Mouse (Mus musculus) R1 (cell line): Measurements from ENCODE around the gene Sorcs3.

ENCODE experiments used
- DNase-seq: peaks from one replicate; pipeline ENCODE4 v3.0.0-alpha.2; 2018; ENCODE audit warnings: low read depth, low spot score

Sorcs3 gene

DNA sequence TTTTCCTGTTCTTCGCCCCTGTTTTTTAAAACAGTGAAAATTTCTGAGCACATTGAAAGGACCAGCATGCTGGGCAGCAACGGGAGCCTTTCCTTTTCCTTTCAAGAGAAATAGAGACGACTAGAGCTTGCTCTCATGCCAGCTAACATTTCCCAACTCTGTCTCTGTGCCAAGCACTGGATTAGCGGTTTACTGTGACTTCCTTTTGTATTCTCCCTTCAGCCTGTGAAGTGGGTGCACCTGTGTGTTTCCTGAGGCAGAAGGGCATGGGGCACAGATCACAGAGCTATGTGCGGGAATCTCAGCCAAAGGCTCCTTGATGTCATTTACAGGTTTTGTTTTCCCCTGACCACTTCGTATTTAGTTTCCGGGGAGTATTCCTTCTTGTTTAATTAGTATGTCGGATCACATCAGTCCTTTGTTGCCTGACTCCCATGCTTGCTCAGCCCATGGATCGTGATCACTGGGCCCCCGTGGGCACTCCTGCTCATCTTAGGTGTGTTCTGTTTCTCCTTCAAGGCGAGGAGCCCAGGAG, 172.2 kb downstream of the Sorcs3 start:
- no peak for DNase-seq

DNA sequence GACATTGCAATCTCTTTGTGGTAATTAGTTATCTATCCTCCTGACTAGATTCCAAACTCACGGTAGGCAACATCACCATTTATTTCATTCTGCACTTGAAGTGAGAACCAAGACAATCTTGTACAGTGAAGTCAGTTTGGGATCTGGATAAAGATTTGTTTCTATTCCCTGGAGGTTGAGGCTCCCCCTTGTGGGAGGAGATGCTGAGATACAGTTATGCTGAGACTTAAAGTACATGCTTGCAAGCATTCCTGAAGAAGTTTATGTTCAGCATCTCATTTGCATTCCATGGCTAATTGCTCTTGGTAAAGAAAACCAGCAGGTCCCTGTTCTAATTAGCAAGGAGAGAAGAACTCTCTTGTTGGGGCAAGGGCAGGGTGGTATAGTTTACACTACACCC, 185.7 kb downstream of the Sorcs3 start:
- DNase-seq: peak; percentile 2

DNA sequence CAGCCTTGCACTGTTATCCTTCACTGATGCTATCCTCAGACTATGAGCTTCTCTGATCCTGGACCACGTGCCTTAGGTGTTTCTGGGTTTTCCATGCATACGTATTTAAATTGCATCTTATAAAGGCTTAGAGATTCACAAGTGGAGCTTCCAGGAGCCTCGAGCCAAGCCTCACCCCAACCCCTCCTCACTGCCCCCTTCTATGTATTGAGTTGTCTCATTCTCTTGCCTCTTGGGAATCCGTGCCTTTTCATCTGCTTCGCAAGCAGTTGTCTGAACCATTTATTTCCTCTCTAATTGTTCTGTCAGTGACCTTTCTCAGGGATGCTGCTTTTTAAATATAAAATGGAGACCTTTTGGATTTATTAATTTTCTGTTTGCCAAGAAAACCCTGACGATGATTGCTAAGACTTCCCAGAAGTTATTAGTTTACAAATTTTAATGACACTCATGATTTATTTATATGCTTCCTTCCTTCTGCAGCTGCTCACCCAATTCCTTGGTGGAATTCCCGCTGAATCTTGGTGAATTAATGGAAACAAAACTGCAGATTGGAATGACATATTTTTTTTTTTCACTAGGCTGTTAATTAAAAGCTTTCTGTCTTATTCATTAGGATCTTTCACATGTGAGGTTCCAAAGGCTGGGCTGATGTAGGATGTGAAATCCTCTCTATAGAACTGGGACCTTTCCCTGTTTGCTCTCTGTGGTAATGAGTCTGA, 199.1 kb downstream of the Sorcs3 start:
- no peak for DNase-seq

DNA sequence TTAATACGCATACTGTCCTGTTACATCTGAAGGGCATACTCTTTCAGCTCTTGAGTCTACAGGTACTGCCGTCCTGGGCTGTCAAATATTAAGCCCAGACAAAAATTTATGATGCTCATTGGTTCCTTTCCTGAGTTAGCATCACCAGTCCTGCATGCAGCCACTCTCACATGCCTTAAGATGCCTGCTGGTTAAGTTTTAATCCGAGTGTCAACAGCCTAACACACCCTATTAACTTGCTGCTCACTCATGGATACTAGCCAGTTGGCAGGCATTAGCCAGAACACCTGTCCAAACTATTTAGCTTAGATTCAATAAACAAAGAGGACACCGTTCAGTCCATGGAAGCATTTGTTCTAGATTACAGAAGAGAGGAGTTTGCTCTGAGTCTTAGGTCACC, 202.4 kb downstream of the Sorcs3 start:
- DNase-seq: no peak

DNA sequence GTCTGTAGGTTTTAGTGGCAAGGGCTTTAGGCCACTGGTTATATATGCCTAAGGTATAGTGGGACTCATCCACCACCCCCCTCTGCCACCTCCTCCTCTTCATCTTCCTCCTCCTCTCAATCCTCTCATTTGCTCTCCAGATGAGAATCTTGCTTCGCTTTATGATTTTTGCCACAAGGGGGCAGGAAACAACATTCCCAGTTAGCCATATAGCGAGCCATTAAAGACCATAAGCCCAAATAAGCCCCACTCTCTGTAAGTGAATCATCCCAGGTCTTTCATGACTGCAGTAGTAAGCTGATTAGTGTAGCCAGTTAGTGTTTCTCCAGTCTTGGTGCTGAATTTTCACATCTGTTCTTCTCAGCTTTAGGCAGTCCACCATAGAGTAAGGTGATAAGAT, 205.5 kb downstream of the Sorcs3 start:
- peak; percentile 10 for DNase-seq

DNA sequence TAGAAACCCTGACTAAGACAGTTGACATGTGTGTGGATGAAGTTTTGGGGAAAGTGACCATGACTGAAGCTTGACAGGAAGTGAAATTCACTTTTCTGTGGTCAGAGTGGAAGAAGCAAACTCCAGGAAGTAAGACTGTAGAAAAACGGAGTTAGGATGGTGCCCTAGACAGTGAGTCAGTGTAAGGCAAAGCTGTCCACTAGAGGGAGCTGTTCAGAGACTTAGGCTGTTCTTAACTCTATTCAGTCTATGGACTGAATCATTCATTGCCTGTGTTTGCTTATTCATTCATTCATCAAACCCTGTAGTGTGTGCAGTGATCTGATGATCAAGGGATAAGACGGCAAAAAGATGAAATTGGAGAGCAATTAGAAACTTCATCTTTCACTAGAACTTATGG, 208.0 kb downstream of the Sorcs3 start:
- DNase-seq: peak; percentile 54

DNA sequence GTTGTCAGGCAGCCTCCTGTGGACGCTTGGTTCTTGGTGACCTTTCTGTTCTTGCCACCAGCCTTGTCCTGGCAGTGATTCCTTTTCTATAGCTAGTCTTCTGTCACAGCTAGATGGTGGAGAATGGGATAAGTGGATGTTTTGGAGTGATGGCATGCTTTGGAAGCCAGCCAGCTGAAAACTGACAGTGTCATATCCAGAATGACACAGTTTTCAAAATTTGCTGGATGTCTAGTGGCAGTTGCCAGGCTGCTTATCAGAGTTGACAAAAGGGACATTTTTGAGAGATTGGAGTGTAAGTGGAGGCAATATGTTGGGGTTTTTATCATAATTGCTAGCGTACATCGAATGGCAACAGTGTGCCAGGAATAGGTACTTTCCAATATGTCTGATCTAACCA, 212.5 kb downstream of the Sorcs3 start:
- no peak for DNase-seq

DNA sequence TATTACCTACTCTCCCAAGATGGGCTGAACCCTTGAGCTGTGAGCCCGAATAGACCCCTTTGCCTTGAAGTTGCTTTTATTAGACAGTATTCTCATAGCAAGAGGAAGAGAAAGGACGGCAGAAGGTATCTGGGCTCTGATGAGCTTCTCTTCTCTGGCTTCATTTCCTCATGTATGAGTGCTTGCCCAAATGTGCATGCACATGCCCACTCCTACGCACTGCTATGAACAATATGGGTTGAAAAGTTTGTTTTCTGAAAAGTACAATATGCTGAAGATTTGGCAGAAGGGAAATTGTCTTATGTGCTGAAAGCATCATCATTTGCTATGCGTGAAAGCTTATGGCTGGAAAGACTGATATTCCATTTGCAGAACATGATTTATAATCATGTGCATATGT, 223.4 kb downstream of the Sorcs3 start:
- no peak for DNase-seq

DNA sequence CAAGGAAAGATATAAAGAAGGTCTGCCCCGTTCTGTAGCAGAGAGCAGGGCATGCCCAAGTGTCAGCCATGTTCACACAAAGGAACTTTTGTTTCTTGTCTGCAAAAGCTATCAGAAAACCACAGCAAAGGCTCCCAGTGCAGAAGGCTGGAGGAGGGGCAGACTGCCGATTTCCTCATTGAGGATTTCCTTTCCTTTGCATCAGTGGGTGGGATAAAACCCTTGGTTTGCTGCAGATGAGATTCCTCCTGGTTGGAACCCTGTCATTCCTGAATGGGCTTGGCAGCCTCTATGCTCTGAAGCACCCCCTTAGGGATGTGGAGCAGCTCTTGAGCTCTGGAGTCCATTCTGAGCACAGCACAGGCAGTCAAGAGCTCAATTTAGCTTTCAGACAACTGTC, 223.9 kb downstream of the Sorcs3 start:
- DNase-seq: no peak

DNA sequence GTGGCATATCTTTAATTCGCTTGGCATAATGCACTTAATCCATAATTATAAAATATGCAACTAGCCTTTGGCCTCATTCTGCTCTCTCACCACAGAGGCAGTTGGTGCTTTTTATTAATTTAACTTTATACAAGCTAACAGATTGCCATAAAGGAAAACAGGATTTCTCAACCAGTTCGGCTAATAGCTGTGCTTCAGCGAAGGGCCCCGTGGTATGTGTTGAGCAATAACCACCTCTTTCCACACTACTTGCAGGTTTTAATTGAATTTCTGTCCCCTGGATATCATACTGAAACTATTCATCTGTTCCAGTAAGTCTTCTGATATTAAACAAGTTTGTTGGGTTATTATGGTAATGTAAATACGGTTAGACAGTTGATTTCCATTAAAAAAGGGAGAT, 224.5 kb downstream of the Sorcs3 start:
- no peak for DNase-seq

DNA sequence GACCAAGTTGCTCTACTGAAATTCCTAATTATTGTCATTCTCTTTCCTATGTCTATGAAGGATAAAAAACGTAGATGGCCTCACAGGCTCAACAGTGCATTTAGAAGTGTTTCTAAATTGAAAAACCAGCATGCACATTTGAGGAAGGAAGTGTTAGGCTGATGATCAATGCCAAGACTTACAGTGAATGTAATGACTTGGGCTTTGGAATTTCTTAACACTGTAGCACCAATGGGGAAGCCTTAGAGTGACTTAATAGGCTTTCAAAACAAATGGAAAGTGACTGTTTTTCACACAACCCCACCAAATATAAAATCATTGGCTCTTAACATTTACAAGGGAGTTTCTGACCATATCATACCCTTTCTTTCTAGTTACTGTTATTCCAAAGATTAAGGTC, 232.6 kb downstream of the Sorcs3 start:
- DNase-seq: no peak

DNA sequence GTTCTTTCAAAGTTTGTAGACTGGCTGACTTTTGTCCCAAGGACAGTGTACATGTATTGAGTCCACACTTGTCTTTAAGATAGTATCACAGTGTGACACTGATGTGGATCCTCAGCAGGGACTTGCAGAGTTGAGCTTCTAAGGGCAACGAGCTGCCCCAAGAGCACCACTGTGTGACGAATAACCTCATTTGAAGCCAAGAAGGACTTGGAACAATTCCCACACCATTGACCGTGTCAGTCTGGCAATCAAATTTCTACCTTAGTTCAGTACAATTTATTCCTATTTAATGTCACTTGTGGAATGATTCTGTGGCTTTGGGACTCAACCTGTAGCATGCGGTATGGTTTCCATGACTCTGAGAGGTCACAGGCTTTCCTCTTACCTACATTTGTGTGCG, 255.3 kb downstream of the Sorcs3 start:
- no peak for DNase-seq

DNA sequence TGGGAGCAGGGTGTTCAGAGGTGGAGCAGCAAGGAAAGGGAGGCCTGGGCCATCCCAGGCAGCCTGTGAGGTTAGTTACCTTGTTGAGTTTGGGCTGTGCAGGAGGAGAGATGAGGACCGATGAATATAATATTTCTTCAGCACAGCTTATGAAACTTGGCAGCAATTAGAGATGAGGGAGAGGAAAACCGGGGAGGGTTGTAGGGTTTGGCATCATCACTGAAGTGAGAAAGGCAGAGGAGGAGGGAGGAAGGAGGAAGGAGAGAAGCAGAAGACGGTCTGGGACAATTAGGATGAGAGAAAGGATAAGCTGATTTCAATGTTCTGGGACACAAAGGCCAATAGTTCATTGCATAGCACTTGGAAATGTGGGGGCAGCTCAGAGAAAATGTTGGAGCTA, 256.6 kb downstream of the Sorcs3 start:
- no peak for DNase-seq

DNA sequence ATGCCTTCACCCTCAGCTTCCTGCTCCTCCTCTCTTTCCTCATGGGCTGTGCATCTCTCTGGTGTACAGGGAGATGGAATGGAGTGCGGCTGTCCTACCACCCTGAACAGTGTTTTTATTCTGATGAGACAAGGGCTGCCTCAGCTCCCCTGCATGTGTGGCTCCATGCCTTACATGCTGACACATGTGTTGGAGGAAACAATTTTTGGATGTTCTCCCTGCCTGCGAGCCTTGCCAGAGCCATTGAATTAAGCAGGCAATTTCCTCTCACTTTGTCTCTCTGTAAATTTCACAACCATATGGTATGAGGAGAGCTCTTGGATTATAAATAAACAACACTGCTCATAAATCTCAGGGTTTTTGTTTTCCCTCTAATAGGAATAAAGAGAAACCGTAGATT, 257.7 kb downstream of the Sorcs3 start:
- DNase-seq: no peak

DNA sequence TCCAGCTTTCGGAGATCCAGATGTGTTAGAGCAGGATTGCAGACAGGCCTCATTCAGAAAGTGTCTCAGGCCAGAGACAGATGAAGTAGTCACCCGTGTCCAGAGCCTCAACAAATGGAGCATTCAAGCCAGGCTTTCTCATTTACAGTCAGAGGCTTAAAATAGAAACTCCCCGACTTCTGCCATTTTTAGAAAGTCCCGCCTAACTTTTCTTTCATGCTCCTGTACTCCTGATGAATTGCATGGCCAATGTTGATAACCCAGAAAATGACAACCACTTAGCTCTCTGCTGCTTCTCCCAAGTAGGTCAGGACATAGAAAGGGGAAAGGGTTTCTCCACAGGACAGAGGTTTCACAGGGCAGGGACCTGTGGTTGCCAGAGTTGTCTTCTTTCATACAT, 261.6 kb downstream of the Sorcs3 start:
- no peak for DNase-seq

DNA sequence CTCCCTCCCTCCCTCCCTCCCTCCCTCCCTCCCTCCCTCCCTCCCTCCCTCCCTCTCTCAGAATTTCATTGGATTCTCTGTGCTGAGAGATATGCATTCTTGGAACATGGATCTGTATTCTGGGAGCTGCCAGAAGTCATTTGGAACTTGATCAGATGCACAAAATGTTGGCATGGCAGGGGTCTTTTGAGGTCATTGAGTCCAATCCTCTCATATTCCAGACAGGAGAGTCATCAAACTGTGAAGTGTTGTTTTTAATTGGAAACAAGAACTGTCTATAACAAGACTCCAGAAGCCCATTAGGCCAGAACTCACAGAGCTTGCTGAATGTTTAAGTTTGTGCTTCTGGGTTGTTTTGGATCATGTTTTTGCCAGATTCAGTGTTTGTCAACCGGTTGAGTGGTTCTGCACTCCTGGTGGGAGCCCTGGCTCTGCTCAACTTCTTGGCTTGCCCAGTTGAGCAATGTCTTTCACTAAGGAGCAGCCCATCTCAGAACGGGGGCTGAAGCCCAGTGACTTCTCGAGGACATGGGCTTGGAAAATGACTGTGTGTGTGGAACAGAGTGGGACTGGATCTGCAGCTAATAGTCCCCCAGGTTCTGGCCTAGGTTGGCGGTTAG, 264.1 kb downstream of the Sorcs3 start:
- no peak for DNase-seq

DNA sequence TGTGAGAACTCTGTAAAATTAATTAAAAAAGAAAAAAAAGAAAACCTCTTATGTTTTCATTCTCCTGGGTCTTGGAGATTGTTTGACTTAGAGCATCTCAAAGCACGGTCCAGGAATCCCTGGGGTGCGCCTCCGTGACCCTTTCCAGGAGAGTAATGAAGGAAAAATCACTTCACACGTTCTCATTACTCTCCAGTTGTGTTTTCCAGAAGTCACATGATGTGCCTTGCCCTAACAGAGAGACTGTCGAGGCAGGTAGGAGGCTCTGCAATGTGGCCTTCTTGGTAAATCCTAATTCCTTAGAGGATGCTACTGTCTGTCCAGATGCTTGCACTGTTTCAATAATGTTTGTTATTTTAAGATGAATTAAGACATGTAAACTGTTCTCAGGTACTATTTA, 266.1 kb downstream of the Sorcs3 start:
- no peak for DNase-seq

DNA sequence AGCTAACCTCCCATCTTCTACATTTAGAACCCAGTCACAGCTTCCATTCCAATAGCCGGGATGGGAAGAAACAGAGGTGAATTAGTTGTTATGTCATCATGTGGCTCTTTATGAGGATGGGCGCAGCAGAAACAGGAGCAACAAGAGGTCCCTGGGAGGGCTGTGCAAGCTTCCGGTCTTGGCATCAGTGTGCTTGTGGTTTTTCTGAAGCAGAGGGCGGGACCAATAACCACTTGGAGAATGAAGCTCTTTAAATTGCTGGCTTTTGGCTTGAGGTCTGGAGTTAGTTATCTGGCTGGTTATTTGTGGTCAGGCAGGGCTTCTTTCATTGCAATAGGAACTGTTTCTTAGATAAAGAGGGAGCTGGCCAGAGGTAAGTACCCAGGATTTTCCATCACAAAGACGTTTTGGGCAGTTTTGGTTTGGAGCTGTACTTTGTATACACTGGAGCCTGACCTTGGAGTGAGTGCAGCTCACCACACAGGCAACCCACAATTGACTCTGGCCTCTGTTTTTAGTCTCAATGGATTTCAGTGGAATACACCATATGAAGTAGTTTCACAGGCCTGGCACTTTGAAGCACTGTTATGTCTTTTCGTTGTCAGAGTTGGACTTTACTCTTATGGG, 270.1 kb downstream of the Sorcs3 start:
- DNase-seq: no peak

DNA sequence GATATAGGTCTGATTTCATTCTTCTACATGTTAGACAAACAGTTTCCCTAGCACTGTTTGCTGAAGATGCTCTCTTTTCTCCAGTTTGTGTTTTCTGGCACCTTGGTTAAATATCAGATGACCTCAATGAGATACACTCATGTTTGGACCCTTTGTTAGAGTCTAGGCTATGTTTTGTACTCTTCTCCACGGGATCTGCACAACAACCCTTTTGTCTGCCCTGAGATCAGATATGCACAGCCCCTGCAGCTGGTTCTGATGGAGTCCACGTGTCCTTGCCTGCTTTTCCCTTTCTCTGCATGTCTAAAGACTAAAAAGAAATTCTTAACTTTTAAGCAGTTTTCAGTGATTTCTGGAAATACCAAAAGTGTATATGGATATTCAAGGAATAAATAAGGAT, 273.0 kb downstream of the Sorcs3 start:
- no peak for DNase-seq

DNA sequence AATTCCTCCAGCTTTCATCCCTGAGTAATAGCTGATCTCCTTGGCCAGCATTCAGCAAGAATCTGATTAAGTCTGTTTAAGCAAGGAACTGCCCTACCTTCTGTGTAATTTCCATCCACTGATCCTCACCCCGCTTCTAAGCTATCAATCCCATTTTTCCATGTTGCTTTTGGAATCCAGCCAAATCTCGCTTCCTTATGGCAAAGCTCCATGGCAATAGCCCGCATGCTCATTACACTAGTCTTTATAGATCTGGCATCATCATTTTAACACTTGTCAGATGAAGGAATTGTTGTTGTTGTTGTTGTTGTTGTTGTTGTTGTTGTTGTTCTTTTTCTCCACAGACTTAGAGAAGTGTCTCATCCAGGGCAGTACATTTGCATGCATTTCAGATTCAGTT, 277.1 kb downstream of the Sorcs3 start:
- DNase-seq: no peak

DNA sequence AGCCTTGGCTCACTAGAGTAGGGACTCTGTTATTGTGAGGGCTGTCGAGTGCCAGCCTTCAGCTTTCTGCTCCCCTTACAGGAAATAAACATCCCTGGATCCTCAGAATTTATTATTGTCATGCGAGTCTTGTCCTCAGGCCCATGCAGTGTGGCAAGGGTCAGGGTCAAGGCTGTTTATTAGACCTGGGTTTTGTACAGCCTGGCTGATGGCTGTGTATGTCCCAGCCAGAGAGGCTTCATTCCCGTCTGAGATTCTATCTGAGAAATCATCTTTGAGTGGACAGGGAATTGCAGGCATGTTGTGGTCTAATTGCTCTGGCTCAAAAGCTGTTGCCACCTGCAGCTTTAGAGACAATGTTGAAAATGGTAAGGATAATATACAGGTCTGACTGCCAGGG, 285.3 kb downstream of the Sorcs3 start:
- DNase-seq: no peak

DNA sequence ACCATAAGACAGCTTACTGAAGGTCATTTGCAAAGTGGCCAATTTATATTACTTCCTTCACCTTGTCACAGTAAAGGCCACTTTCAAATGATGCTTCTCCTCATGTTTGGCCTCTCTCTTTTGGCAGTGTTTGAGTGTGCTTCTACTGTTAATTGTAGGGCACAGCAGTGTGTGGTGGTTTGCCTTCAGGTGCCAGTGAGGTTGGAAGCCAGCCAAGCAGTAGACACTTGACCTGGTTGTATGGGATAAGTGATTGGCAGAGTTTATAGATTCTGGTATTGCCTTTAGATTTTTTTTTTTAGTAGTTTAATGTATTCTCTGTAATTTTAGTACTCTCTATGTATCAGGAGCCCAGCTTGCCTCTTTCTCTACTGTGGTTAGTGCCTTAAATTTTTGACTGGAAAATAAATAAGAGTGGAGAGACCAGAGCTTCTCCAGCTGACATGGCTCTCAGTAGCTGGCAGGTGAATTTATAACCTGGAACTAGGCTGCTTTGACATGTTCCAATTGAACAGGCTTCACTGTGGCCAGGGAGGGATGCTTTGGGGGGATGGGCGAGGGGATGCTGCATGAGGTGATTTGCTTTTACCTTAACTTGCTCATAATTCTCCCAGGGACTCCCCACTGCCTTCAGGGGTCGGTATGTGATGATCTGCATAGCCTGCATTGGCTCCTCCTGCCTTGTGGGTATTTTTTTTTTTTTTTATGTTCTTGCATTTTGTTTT, 298.2 kb downstream of the Sorcs3 start:
- DNase-seq: no peak
